Mouse (Mus musculus) left cerebral cortex, adult 18-20 months (tissue): ENCODE data around the gene Dazap1. TPM values are rescaled to one million over a fixed set of nuclear protein-coding genes. Genes with fewer than 3 reads are reported as not detected.

Experiments
- DNase-seq, 2 experiments: peaks; one replicate each; pipeline ENCODE4 v3.0.0; 2021 to 2022; ENCODE audit warnings: low spot score in 2 of 2, mixed read lengths in 1 of 2
- microRNA-seq, 2 experiments: library from miRNA; unstranded; fragments of <30 nt; microRNA quantifications; one replicate each; pipeline ENCODE4 v1.2.0; 2021
- total RNA-seq, 2 experiments: library from RNA; stranded (reverse); gene quantifications; 2 replicates each; pipeline ENCODE4 v1.2.3; 2021

Dazap1 gene
- total RNA-seq, 2 experiments from 2014 or later: 75.6 to 81.7 TPM

GRCm38 (mm10) chr10:80321670-80322581, 60.6 kb downstream of the Dazap1 start:
- no peak for DNase-seq

- DNase-seq: no peak
These were observed 61.5 kb downstream of the Dazap1 start for GRCm38 (mm10) chr10:80322811-80323211.

GRCm38 (mm10) chr10:80323261-80324119, 62.2 kb downstream of the Dazap1 start:
- DNase-seq: peak in 1 of 2 experiments; percentile 50

GRCm38 (mm10) chr10:80324120-80325037, 63.1 kb downstream of the Dazap1 start:
- DNase-seq: no peak

GRCm38 (mm10) chr10:80325045-80325444, 63.8 kb downstream of the Dazap1 start:
- DNase-seq: no peak

- DNase-seq: peak; percentile 85 to 92
These were observed 68.2 kb downstream of the Dazap1 start, which contains the start of the genes Pcsk4 and Reep6 for GRCm38 (mm10) chr10:80329273-80330081. Gene Pcsk4 (minus strand): TSS chr10:80329498. Gene Reep6 (plus strand): TSS chr10:80329953.

- DNase-seq: no peak
These were observed 68.8 kb downstream of the Dazap1 start for GRCm38 (mm10) chr10:80330084-80330483.

- no peak for DNase-seq
These were observed 69.6 kb downstream of the Dazap1 start for GRCm38 (mm10) chr10:80330888-80331287.

- DNase-seq: no peak
These were observed 70.6 kb downstream of the Dazap1 start for GRCm38 (mm10) chr10:80331636-80332524.

GRCm38 (mm10) chr10:80332525-80332989, 71.3 kb downstream of the Dazap1 start:
- no peak for DNase-seq

- DNase-seq: no peak
These were observed 75.0 kb downstream of the Dazap1 start for GRCm38 (mm10) chr10:80336263-80336662.

Small RNA genes lying within 50 kb of the gene (microRNA-seq; reads per million reads assigned to microRNA genes)
- gene Mir6911: 0.42 to 2.5 reads per million in 2 experiments

Other genes starting within 250 kb of the Dazap1 start
- 1 to 10 TPM; 3.7 to 4.1 TPM for gene Arhgap45, start 244.8 kb upstream of the Dazap1 start, total RNA-seq
- gene Polr2e, start 221.7 kb upstream of the Dazap1 start, total RNA-seq: 10 to 100 TPM; 73.6 to 75.2 TPM
- 100 to 1,000 TPM; 554 to 575 TPM for gene Gpx4, start 214.3 kb upstream of the Dazap1 start, total RNA-seq
- 10 to 100 TPM; 16.8 to 18.8 TPM for gene Sbno2, start 155.9 kb upstream of the Dazap1 start, total RNA-seq
- 100 to 1,000 TPM; 108 to 109 TPM for gene Stk11, start 145.7 kb upstream of the Dazap1 start, total RNA-seq
- gene Atp5d, start 122.9 kb upstream of the Dazap1 start, total RNA-seq: 100 to 1,000 TPM; 367 to 371 TPM
- gene Cbarp, start 120.7 kb upstream of the Dazap1 start, total RNA-seq: 100 to 1,000 TPM; 418 to 437 TPM
- 100 to 1,000 TPM; 105 TPM for gene Midn, start 113.2 kb upstream of the Dazap1 start, total RNA-seq
- gene Cirbp, start 95.5 kb upstream of the Dazap1 start, total RNA-seq: 10 to 100 TPM; 89.7 to 94.6 TPM
- 1 to 10 TPM; 6.8 to 7.0 TPM for gene 1600002K03Rik, start 88.5 kb upstream of the Dazap1 start, total RNA-seq
- 1 to 10 TPM; 7.0 to 8.2 TPM for gene Efna2, start 82.0 kb upstream of the Dazap1 start, total RNA-seq
- 10 to 100 TPM; 32.2 to 39.3 TPM for gene Mum1, start 35.1 kb upstream of the Dazap1 start, total RNA-seq
- 100 to 1,000 TPM; 219 to 232 TPM for gene Ndufs7, start 12.4 kb upstream of the Dazap1 start, total RNA-seq
- 10 to 100 TPM; 16.2 to 21.2 TPM for gene Gamt, start 474 bp upstream of the Dazap1 start, total RNA-seq
- 1,000 to 10,000 TPM in 1 of 2 experiments, 100 to 1,000 TPM in 1; 965 to 1,061 TPM for gene Rps15, start 31.0 kb downstream of the Dazap1 start, total RNA-seq
- gene Apc2, start 34.5 kb downstream of the Dazap1 start, total RNA-seq: 100 to 1,000 TPM; 106 to 109 TPM
- 10 to 100 TPM; 25.1 to 28.5 TPM for gene 2310011J03Rik, start 59.1 kb downstream of the Dazap1 start, total RNA-seq
- gene Pcsk4, start 68.0 kb downstream of the Dazap1 start, total RNA-seq: 1 to 10 TPM; 4.8 to 6.9 TPM
- gene Reep6, start 68.5 kb downstream of the Dazap1 start, total RNA-seq: 10 to 100 TPM; 13.4 to 13.5 TPM
- gene Adamtsl5, start 86.9 kb downstream of the Dazap1 start, total RNA-seq: 10 to 100 TPM in 1 of 2 experiments, 1 to 10 TPM in 1; 8.8 to 10.4 TPM
- gene Plk5, start 95.0 kb downstream of the Dazap1 start, total RNA-seq: 10 to 100 TPM; 25.8 to 34.6 TPM
- gene Mex3d, start 126.2 kb downstream of the Dazap1 start, total RNA-seq: 10 to 100 TPM; 20.1 to 20.7 TPM
- 100 to 1,000 TPM; 143 to 166 TPM for gene Mbd3, start 138.1 kb downstream of the Dazap1 start, total RNA-seq
- 100 to 1,000 TPM; 383 to 388 TPM for gene Uqcr11, start 145.3 kb downstream of the Dazap1 start, total RNA-seq
- gene Tcf3, start 172.2 kb downstream of the Dazap1 start, total RNA-seq: 10 to 100 TPM; 25.4 to 29.8 TPM
- gene Onecut3, start 233.3 kb downstream of the Dazap1 start, total RNA-seq: not detected